Mouse (Mus musculus) myocyte (in vitro differentiated cells): ENCODE data around the gene Map6d1.

Source experiments
- CEBPB ChIP-seq: IDR thresholded peaks from 2 replicates; pipeline ENCODE4 v1.6.1; 2011; ENCODE audit warnings: mild to moderate bottlenecking, moderate library complexity; ENCODE audit not compliant: poor library complexity, insufficient read depth, severe bottlenecking
- E2F4 ChIP-seq: IDR thresholded peaks from one replicate; pipeline ENCODE4 v1.6.1; 2011; ENCODE audit warnings: mild to moderate bottlenecking, control low read depth, moderate library complexity; ENCODE audit not compliant: insufficient read depth
- MAX ChIP-seq: IDR thresholded peaks from one replicate; pipeline ENCODE4 v1.6.1; 2011; ENCODE audit warnings: low read depth, mild to moderate bottlenecking, control low read depth
- MYOD1 ChIP-seq, 3 experiments: IDR thresholded peaks; one replicate each; pipeline ENCODE4 v1.6.1; 2011; ENCODE audit warnings: control low read depth in 2 of 3, low read depth in 2 of 3, mild to moderate bottlenecking in 2 of 3, moderate library complexity in 1 of 3; ENCODE audit not compliant: insufficient read length in 2 of 3, control insufficient read depth in 1 of 3
- MYOG ChIP-seq, 3 experiments: IDR thresholded peaks; one replicate each; pipeline ENCODE4 v1.6.1; 2011; ENCODE audit warnings: control low read depth in 2 of 3, low read depth in 2 of 3, mild to moderate bottlenecking in 2 of 3; ENCODE audit not compliant: insufficient read length in 2 of 3, control insufficient read depth in 1 of 3, insufficient read depth in 1 of 3
- POLR2A ChIP-seq: IDR thresholded peaks from one replicate; pipeline ENCODE4 v1.6.1; 2011; ENCODE audit warnings: low read depth, mild to moderate bottlenecking, control low read depth, moderate library complexity; ENCODE audit not compliant: insufficient read length
- POLR2AphosphoS2 ChIP-seq: IDR thresholded peaks from one replicate; pipeline ENCODE4 v1.6.1; 2011; ENCODE audit warnings: low read depth, control low read depth; ENCODE audit not compliant: insufficient read length
- TCF12 ChIP-seq: IDR thresholded peaks from one replicate; pipeline ENCODE4 v1.6.1; 2011; ENCODE audit warnings: mild to moderate bottlenecking, control low read depth; ENCODE audit not compliant: poor library complexity, insufficient read depth, severe bottlenecking
- TCF3 ChIP-seq: IDR thresholded peaks from one replicate; pipeline ENCODE4 v1.6.1; 2011; ENCODE audit warnings: low read depth, control low read depth; ENCODE audit not compliant: insufficient read length
- USF1 ChIP-seq: IDR thresholded peaks from one replicate; pipeline ENCODE4 v1.6.1; 2011; ENCODE audit warnings: low read depth, mild to moderate bottlenecking, control low read depth, moderate library complexity

DNA sequence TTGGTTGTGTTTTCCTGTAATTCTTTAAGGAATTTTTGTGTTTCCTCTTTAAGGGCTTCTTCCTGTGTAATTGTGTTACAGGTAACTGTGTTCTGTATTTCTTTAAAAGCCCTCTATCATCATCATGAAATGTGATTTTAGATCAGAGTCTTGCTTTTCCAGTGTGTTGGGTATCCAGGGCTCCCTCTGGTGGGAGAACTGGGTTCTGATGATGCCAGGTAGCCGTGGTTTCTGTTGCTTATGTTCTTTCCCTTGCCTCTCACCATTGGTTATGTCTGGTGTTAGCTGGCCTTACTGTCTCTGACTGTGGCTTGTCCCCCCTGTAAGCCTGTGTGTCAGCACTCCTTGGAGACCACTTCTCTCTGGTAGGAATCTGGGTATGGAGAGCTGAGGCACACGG lies 55.8 kb downstream of the Map6d1 start:
- no peak for TF ChIP-seq POLR2A
- TF ChIP-seq MYOG (IDR thresholded peaks at IDR 0.05; ENCODE audit: control insufficient read depth in 1 of 3, insufficient read depth in 1 of 3, insufficient read length in 2 of 3, low read depth in 2 of 3), result no peak
- TF ChIP-seq TCF3, result no peak
- TF ChIP-seq MAX, result no peak
- TF ChIP-seq E2F4, result no peak
- TF ChIP-seq POLR2AphosphoS2, result no peak
- TF ChIP-seq USF1, result no peak
- TF ChIP-seq TCF12, result no peak
- no peak for TF ChIP-seq MYOD1 (IDR thresholded peaks at IDR 0.05; ENCODE audit: control insufficient read depth in 1 of 3, insufficient read length in 2 of 3, low read depth in 2 of 3)
- no peak for TF ChIP-seq CEBPB
